Mouse (Mus musculus): ENCODE measurements around the gene Ust.

The Ust gene

DNA sequence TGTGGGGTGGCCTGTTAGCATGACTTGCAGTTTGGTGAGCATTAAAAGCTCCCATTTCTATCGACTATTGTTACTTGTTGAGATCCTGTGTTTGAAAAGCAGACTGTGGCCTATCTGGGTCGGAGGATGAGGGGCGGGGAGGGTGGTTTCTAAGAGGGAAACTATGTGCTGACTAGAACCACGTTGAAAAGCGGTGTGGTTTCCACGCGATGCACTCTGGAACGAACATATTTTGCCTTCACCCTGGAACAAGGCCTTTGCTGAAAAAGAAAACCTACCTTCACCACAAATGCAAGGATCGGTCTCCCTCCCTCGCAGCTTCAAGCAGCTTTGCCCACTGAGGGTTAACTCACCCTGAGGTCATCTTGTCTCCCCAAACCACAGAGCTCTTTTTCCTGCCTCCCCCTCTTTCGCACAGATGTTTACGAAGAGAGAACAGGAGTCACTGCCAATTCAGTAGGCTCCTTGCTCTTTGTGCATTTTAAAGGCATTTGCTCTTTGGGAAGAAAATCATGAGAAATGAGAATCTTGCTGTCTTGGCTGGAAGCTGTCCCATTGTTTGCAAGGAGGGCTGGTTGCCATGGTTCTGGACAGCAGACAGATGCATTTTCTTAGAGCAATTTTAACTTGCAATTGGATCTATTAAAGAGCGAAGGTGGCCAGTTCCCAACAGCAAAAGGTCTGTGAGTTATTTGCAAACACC lies 342.1 kb downstream of the Ust start:
- no peak for DNase-seq (ENCODE audit: low spot score)

GRCm38 (mm10) chr10:8176008-8176350 lies 342.6 kb downstream of the Ust start:
- no peak for DNase-seq (ENCODE audit: low spot score)

GRCm38 (mm10) chr10:8174697-8175096 lies 343.9 kb downstream of the Ust start:
- no peak for DNase-seq (ENCODE audit: low spot score)

- DNase-seq (ENCODE audit: low spot score): no peak
These were observed 344.4 kb downstream of the Ust start for GRCm38 (mm10) chr10:8174230-8174629.

GRCm38 (mm10) chr10:8173032-8173431 lies 345.6 kb downstream of the Ust start:
- no peak for DNase-seq (ENCODE audit: low spot score)

GRCm38 (mm10) chr10:8171556-8171955 lies 347.1 kb downstream of the Ust start:
- no peak for DNase-seq (ENCODE audit: low spot score)

Measured in urinary bladder, postnatal 25 days (tissue).